Mouse (Mus musculus) cerebellum, adult 9-10 months (tissue): ENCODE measurements at regions not wholly inside any gene's neighbourhood (a gene's known extent, or its start where the extent isn't known, plus 50 kb on each side); places are given as distances from the start of the nearest gene placed in this dataset.
A peak's percentile ranks its signal among the peaks of the same experiment; 100 is the strongest.

Source experiments
- DNase-seq: peaks from one replicate; pipeline ENCODE4 v3.0.0; 2022

- DNase-seq: no peak
Measured at GRCm38 (mm10) chr5:77477794-77478193, 70.0 kb upstream of the Igfbp7 start.

DNA sequence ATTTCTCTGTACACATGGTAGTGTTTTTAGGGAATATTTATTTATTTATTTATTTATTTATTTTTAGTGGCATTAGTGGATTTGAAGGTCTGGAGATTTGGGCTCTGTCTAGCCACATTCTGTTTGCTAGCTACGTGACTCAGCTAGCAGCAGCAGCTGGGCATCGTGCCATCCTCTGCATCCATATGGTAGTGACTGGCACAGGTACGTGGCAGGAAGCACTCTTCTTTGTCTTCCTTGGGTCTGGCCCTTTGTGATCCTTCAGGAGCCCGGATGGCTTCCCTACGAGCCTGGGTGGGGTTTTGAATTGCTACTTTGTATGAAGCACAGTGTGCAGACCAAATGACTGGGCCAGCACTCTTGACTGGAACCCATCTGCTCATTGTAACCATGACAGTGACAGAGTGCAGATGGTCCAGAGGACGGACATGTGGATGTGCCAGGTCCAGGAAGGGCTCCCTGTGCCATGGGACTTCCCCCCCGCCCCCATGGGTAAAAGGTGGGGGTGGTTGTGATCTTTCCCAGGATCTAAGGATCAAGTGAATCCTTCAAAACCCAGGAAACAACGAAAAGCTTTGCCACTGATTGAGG lies 66.2 kb upstream of the Igfbp7 start:
- peak; percentile 14 for DNase-seq

GRCm38 (mm10) chr5:77469236-77469766 lies 61.5 kb upstream of the Igfbp7 start:
- DNase-seq: no peak

DNA sequence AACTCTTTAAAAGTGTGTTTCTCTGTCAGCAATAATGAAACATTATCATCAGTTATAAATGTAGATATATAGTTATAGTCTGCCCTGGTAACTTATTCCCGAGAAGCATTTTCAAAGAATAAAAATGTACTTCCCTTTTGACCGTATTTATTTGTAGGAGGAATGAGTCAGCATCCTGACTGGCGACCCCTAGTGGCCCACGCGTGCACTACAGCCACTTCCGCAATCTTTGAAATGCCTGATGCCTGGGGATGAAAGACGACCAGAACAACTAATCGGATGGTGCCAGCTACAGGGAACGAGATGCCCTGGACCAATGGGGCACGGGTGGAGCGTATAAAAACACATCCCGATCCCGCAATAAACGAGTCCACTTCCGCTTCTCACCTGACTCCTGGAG lies 60.6 kb upstream of the Igfbp7 start:
- DNase-seq: peak; percentile 34

DNA sequence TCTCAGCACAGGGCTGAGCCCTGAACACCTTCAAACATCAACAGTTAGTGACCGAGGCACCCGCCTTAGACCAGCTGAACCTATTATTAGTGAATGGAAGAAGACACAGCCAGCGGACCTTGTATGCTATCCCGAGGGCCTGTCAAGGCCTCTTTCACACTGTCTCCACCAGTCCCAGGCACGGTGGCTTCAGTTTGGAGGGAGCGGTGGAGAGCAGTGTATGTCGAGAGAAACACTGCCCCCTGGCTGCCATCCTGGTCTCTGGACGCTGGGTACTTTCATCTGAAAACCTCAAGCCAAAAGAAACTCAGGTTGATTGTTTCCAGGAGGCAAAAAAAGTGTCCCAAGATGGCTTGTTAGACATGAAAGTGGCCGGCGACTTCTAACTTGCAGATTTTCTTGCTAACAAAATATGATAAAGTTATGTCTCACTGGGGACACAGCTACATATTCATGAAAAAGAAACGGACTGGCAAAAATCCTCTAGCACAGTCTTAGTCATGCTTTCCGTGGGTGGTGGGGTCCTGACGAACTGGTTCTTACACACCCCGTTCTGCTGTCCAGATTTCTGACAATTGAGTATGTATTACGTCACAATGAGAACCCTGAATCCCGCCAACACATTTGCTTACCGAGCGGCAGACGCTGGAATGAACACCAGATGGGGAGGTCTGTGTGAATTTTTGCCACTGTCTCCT lies 57.2 kb upstream of the Igfbp7 start:
- peak; percentile 45 for DNase-seq

DNA sequence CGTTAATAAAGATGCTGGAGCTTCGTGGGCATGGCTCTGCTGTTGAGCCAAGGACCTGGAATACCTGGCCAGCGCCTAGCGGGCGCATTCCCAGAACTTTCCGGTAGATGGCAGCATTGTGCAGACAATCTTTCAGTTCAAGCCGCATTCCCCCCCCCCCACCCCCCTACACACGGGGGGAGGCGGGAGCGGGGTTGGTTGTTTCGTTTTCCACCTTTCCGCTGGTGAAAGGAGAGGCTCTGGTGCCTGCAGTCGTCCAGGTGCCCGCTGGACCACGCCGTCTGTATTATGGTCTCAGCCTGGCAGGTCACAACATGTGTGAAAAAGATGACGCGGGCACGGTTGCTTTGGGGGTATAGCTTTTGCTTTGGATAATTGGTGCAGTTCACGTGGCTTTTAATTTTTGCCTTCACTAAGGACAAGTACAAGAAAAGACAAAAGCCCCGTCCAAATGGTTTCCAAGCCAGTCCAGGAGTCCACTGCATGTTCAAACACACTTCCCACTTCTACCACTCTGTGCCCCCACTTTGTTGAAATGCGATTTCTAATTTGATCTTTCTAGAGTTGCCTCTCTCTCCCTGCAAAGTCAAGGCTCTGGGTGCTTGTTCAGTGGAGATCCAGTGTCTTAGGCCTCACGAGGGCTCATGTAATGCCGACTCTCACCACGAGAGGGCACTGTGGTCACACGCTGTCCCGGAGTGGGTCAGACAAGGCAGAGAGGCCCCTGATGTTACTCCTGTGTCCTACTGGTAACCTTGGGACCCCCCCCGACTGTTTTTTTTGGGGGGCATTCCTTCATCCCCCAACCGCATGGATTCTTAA lies 52.3 kb upstream of the Igfbp7 start:
- DNase-seq: peak; percentile 90
